Mouse (Mus musculus): ENCODE results near the gene Phf21a. TPM values are rescaled to one million over a fixed set of nuclear protein-coding genes. Genes with fewer than 3 reads are reported as not detected.
A peak's percentile ranks its signal among the peaks of the same experiment; 100 is the strongest.

The Phf21a gene
- polyA plus RNA-seq, 1 experiment from 2014 or later, result 36.3 TPM

- Histone ChIP-seq H3K9ac (ENCODE audit: low read depth, low read length) (peak overlapping the region; percentile 91), H3K27ac (ENCODE audit: low read depth, low read length) (peak overlapping the region; percentile 100), H3K4me3 (ENCODE audit: low read length) (peak overlapping the region; percentile 83), H3K9me3 (ENCODE audit: control insufficient read depth, low read length) (no peaks in the 10 kb centered on the region), H3K4me2 (replicated peaks; ENCODE audit: low read depth, low read length) (peak overlapping the region; percentile 77), H3K4me1 (ENCODE audit: control insufficient read depth, insufficient read depth, low read length) (peaks cover 10% of the 10 kb centered on the region), H3K36me3 (ENCODE audit: control insufficient read depth, insufficient read depth, low read length) (no peaks in the 10 kb centered on the region), H3K27me3 (ENCODE audit: control insufficient read depth, insufficient read depth, low read length) (no peaks in the 10 kb centered on the region)
- WGBS, result 2% methylated on average over 11 of the region's 11 CpGs
- no peak for ATAC-seq (ENCODE audit: low FRiP score, low TSS enrichment)
Observed at GRCm38 (mm10) chr2:92182146-92182756, 89.3 kb downstream of the Phf21a start.

GRCm38 (mm10) chr2:92182981-92183501 lies 90.1 kb downstream of the Phf21a start:
- ATAC-seq (ENCODE audit: low FRiP score, low TSS enrichment), result peak; percentile 72
- Histone ChIP-seq H3K4me3 (ENCODE audit: low read length) (peak overlapping the region; percentile 83), H3K9me3 (ENCODE audit: control insufficient read depth, low read length) (no peaks in the 10 kb centered on the region), H3K36me3 (ENCODE audit: control insufficient read depth, insufficient read depth, low read length) (no peaks in the 10 kb centered on the region), H3K9ac (ENCODE audit: low read depth, low read length) (peak overlapping the region; percentile 91), H3K4me1 (ENCODE audit: control insufficient read depth, insufficient read depth, low read length) (peaks cover 16% of the 10 kb centered on the region), H3K27ac (ENCODE audit: low read depth, low read length) (peak overlapping the region; percentile 100), H3K27me3 (ENCODE audit: control insufficient read depth, insufficient read depth, low read length) (no peaks in the 10 kb centered on the region), H3K4me2 (replicated peaks; ENCODE audit: low read depth, low read length) (peak overlapping the region; percentile 77)
- WGBS, result under 1% methylated on average over 41 of the region's 41 CpGs

- peak overlapping the region; percentile 77 for H3K4me2 ChIP-seq (replicated peaks; ENCODE audit: low read depth, low read length)
- no peaks in the 10 kb centered on the region for H3K36me3 ChIP-seq (ENCODE audit: control insufficient read depth, insufficient read depth, low read length)
- H3K4me3 ChIP-seq (ENCODE audit: low read length), result peak overlapping the region; percentile 83
- peak overlapping the region; percentile 100 for H3K27ac ChIP-seq (ENCODE audit: low read depth, low read length)
- H3K4me1 ChIP-seq (ENCODE audit: control insufficient read depth, insufficient read depth, low read length), result peaks cover 18% of the 10 kb centered on the region
- 2% methylated on average over 17 of the region's 40 CpGs for whole genome bisulfite sequencing
- no peaks in the 10 kb centered on the region for H3K9me3 ChIP-seq (ENCODE audit: control insufficient read depth, low read length)
- H3K9ac ChIP-seq (ENCODE audit: low read depth, low read length), result peak overlapping the region; percentile 91
- ATAC-seq (ENCODE audit: low FRiP score, low TSS enrichment), result peak; percentile 87
- no peaks in the 10 kb centered on the region for H3K27me3 ChIP-seq (ENCODE audit: control insufficient read depth, insufficient read depth, low read length)
Observed at GRCm38 (mm10) chr2:92183613-92184076, 90.7 kb downstream of the Phf21a start.

GRCm38 (mm10) chr2:92184077-92184921 lies 91.4 kb downstream of the Phf21a start:
- Histone ChIP-seq H3K4me2 (replicated peaks; ENCODE audit: low read depth, low read length) (peak overlapping the region; percentile 77), H3K9me3 (ENCODE audit: control insufficient read depth, low read length) (no peaks in the 10 kb centered on the region), H3K4me3 (ENCODE audit: low read length) (peak overlapping the region; percentile 83), H3K4me1 (ENCODE audit: control insufficient read depth, insufficient read depth, low read length) (peaks cover 19% of the 10 kb centered on the region), H3K27me3 (ENCODE audit: control insufficient read depth, insufficient read depth, low read length) (no peaks in the 10 kb centered on the region), H3K9ac (ENCODE audit: low read depth, low read length) (peak overlapping the region; percentile 91), H3K36me3 (ENCODE audit: control insufficient read depth, insufficient read depth, low read length) (no peaks in the 10 kb centered on the region), H3K27ac (ENCODE audit: low read depth, low read length) (peak overlapping the region; percentile 100)
- WGBS, result 2% methylated on average over 19 of the region's 19 CpGs
- ATAC-seq (ENCODE audit: low FRiP score, low TSS enrichment), result peak; percentile 58

- Histone ChIP-seq H3K36me3 (ENCODE audit: control insufficient read depth, insufficient read depth, low read length) (no peaks in the 10 kb centered on the region), H3K27ac (ENCODE audit: low read depth, low read length) (peak overlapping the region; percentile 100), H3K4me1 (ENCODE audit: control insufficient read depth, insufficient read depth, low read length) (peaks cover 19% of the 10 kb centered on the region), H3K4me2 (replicated peaks; ENCODE audit: low read depth, low read length) (peak overlapping the region; percentile 77), H3K9me3 (ENCODE audit: control insufficient read depth, low read length) (no peaks in the 10 kb centered on the region), H3K9ac (ENCODE audit: low read depth, low read length) (peak overlapping the region; percentile 91), H3K4me3 (ENCODE audit: low read length) (peak overlapping the region; percentile 83), H3K27me3 (ENCODE audit: control insufficient read depth, insufficient read depth, low read length) (no peaks in the 10 kb centered on the region)
- under 1% methylated on average over 44 of the region's 47 CpGs for WGBS
- ATAC-seq (ENCODE audit: low FRiP score, low TSS enrichment), result peak; percentile 47; the same call in 1 of the 2 replicates
Observed at GRCm38 (mm10) chr2:92185062-92185765, 92.3 kb downstream of the Phf21a start.

DNA sequence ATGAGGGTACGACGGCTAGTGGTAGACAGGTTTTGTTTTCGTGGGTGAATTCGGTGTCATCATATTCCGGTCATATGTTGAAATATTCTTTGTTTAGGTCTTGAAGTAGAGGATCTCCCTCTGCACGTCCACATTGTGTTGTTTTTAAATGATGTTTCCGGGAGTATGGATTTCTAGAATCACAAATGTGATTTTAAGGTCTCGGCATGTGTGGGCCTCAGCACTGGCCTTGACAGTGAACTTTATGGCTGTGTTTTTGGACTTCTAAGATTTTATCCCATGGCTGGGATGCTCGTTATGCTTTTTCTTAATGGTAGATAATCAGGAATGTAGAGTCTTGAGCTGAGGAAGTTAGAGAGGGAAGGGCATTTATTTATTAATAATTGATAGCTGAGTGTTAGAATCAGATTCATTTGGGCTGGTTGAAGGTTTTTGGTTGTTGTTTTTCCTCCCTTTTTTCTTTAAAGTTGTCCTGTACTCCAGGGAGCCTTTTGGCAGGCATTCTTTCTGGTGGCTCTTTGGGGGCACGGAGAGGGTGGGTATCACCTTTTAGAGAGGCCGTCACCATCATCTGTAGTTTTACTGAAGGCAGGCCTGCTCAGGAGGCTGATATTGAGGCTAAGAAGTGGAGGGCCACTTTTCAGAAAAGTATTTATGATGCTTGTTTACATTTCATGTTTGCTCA lies 93.0 kb downstream of the Phf21a start:
- peaks cover 19% of the 10 kb centered on the region for H3K4me1 ChIP-seq (ENCODE audit: control insufficient read depth, insufficient read depth, low read length)
- no peaks in the 10 kb centered on the region for H3K27me3 ChIP-seq (ENCODE audit: control insufficient read depth, insufficient read depth, low read length)
- peak overlapping the region; percentile 100 for H3K27ac ChIP-seq (ENCODE audit: low read depth, low read length)
- no peaks in the 10 kb centered on the region for H3K9me3 ChIP-seq (ENCODE audit: control insufficient read depth, low read length)
- H3K9ac ChIP-seq (ENCODE audit: low read depth, low read length), result peak overlapping the region; percentile 91
- no peak for ATAC-seq (ENCODE audit: low FRiP score, low TSS enrichment)
- H3K4me3 ChIP-seq (ENCODE audit: low read length), result peak overlapping the region; percentile 83
- 8% methylated on average over 11 of the region's 11 CpGs for WGBS
- H3K4me2 ChIP-seq (replicated peaks; ENCODE audit: low read depth, low read length), result peak overlapping the region; percentile 77
- H3K36me3 ChIP-seq (ENCODE audit: control insufficient read depth, insufficient read depth, low read length), result no peaks in the 10 kb centered on the region

DNA sequence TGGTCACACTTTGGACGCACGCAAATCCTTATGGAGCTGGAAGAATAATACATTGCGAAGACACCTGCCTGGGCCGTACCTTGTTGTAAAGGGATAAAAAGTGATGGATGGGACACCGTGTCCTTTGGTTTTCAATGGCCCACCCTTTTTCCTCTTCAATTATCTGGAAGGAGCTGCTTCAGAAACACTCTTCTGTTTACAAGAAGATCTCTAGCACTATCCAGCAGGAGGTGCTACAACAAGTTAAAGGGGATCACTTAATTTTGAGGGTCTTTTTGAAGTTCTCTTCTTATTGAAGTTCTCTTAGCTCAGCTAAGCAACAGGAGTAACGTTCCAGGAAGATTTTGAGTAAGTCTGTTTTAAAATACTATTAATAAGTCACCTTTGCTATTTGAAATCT lies 94.1 kb downstream of the Phf21a start:
- WGBS, result 52% methylated on average over 6 of the region's 6 CpGs
- H3K4me3 ChIP-seq (ENCODE audit: low read length), result peak overlapping the region; percentile 9; the same call in 1 of the 2 replicates
- ATAC-seq (ENCODE audit: low FRiP score, low TSS enrichment), result no peak

DNA sequence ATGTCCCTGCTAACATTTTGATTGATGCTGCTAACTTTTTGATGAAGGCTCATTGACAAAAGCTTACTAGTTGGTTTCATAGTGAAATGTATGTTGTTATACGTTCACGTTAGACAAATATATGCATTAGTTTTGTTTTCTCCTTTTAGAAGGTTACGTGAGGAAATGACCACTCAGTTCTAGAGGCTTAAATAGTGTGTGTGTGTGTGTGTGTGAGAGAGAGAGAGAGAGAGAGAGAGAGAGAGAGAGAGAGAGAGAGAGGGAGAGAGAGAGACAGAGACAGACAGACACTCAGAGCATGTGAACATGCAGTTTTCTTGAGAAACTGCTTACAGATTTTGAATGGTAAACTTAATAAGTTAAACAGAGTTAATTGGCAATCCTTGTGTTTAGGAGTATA lies 95.8 kb downstream of the Phf21a start:
- no peaks in the 10 kb centered on the region for H3K36me3 ChIP-seq (ENCODE audit: control insufficient read depth, insufficient read depth, low read length)
- H3K4me2 ChIP-seq (replicated peaks; ENCODE audit: low read depth, low read length), result peak overlapping the region; percentile 8
- H3K4me3 ChIP-seq (ENCODE audit: low read length), result no peak overlapping the region; the same call in 1 of the 2 replicates
- H3K27ac ChIP-seq (ENCODE audit: low read depth, low read length), result no peak overlapping the region
- 73% methylated on average over 3 of the region's 3 CpGs for WGBS
- H3K27me3 ChIP-seq (ENCODE audit: control insufficient read depth, insufficient read depth, low read length), result no peaks in the 10 kb centered on the region
- no peaks in the 10 kb centered on the region for H3K9me3 ChIP-seq (ENCODE audit: control insufficient read depth, low read length)
- no peak for ATAC-seq (ENCODE audit: low FRiP score, low TSS enrichment)
- H3K9ac ChIP-seq (ENCODE audit: low read depth, low read length), result no peak overlapping the region
- peaks cover 19% of the 10 kb centered on the region for H3K4me1 ChIP-seq (ENCODE audit: control insufficient read depth, insufficient read depth, low read length)

More for the DNA sequence above, 94.1 kb downstream of the Phf21a start:
- Histone ChIP-seq H3K27me3 (ENCODE audit: control insufficient read depth, insufficient read depth, low read length) (no peaks in the 10 kb centered on the region), H3K4me2 (replicated peaks; ENCODE audit: low read depth, low read length) (peak overlapping the region; percentile 8; the same call in 1 of the 2 replicates), H3K9ac (ENCODE audit: low read depth, low read length) (no peak overlapping the region), H3K4me1 (ENCODE audit: control insufficient read depth, insufficient read depth, low read length) (peaks cover 19% of the 10 kb centered on the region), H3K36me3 (ENCODE audit: control insufficient read depth, insufficient read depth, low read length) (no peaks in the 10 kb centered on the region), H3K9me3 (ENCODE audit: control insufficient read depth, low read length) (no peaks in the 10 kb centered on the region), H3K27ac (ENCODE audit: low read depth, low read length) (no peak overlapping the region)

All from kidney, embryonic 14.5 days (tissue).